Mouse (Mus musculus) embryonic fibroblast, embryonic 13.5 days (primary cell): ENCODE measurements around the gene Vdr. TPM values are rescaled to one million over a fixed set of nuclear protein-coding genes. Genes with fewer than 3 reads are reported as not detected.
"Not testable (repeated sequence)": the region's sequence is repeated elsewhere in the genome, so short reads cannot be mapped to it uniquely, and the experiment has no call there.

Experiments
- H3K27ac ChIP-seq: 2 replicates; pipeline ENCODE4 v1.5.1; 2012; ENCODE audit warnings: low read length, control low read depth, inconsistent platforms; ENCODE audit not compliant: insufficient read depth
- H3K4me1 ChIP-seq: 2 replicates; pipeline ENCODE4 v1.6.1; 2011; ENCODE audit warnings: low read length; ENCODE audit not compliant: control insufficient read depth, insufficient read depth
- H3K4me3 ChIP-seq: 2 replicates; pipeline ENCODE4 v1.5.1; 2011; ENCODE audit warnings: mild to moderate bottlenecking, control low read depth, low read length; ENCODE audit not compliant: insufficient read depth
- CTCF ChIP-seq: IDR thresholded peaks from 2 replicates; pipeline ENCODE4 v1.5.1; 2011; ENCODE audit warnings: mild to moderate bottlenecking, control low read depth, low read length, moderate library complexity, borderline replicate concordance; ENCODE audit not compliant: insufficient read depth
- POLR2A ChIP-seq: IDR thresholded peaks from 2 replicates; pipeline ENCODE4 v1.6.1; 2011; ENCODE audit warnings: low read depth, mild to moderate bottlenecking, control low read depth, low read length, moderate library complexity
- polyA plus RNA-seq: library from polyadenylated mRNA; stranded (reverse); fragments of >200 nt; gene quantifications from 2 replicates; pipeline ENCODE4 v1.2.4, GENCODE M21; 2011; ENCODE audit warnings: low read depth; ENCODE audit not compliant: missing spikeins, insufficient read length

Vdr gene
- polyA plus RNA-seq, 1 experiment: 4.8 TPM

GRCm38 (mm10) chr15:97890017-97890416, 20.4 kb downstream of the Vdr start:
- Histone ChIP-seq H3K4me3 (no peak overlapping the region), H3K27ac (no peak overlapping the region), H3K4me1 (0 out of 2 replicates have a peak, but pooled peaks cover 4% of the 10 kb centered on the region)
- TF ChIP-seq POLR2A: no peak
- no peak for TF ChIP-seq CTCF

GRCm38 (mm10) chr15:97887541-97888016, 22.9 kb downstream of the Vdr start:
- Histone ChIP-seq H3K27ac (no peak overlapping the region), H3K4me1 (0 out of 2 replicates have a peak, but pooled peaks cover 4% of the 10 kb centered on the region)
- TF ChIP-seq CTCF (no peak), POLR2A (no peak)

DNA sequence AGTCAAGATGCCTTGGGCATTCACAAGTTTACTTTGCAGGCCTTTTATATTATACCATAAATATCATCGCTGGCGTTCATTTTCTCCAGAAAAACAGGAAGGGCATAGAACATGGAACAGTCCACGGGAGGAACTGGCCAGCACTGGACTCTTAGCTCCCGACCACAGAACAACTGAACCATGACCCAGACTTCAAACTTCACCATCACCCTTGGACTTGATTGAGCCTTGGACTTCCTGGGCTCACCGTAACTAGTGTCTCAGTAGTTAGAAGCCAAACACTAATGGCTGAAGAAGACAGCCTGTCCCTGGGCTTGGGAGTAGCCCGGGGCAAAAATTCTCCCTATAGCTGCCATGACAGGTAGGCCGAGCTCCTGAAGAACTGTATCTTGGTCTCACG, 29.0 kb downstream of the Vdr start:
- no peak overlapping the region for H3K4me3 ChIP-seq
- H3K27ac ChIP-seq: no peak overlapping the region
- no peak for TF ChIP-seq CTCF
- no peak for TF ChIP-seq POLR2A
- H3K4me1 ChIP-seq: no peaks in the 10 kb centered on the region

More at GRCm38 (mm10) chr15:97887541-97888016, 22.9 kb downstream of the Vdr start:
- no peak overlapping the region for H3K4me3 ChIP-seq

DNA sequence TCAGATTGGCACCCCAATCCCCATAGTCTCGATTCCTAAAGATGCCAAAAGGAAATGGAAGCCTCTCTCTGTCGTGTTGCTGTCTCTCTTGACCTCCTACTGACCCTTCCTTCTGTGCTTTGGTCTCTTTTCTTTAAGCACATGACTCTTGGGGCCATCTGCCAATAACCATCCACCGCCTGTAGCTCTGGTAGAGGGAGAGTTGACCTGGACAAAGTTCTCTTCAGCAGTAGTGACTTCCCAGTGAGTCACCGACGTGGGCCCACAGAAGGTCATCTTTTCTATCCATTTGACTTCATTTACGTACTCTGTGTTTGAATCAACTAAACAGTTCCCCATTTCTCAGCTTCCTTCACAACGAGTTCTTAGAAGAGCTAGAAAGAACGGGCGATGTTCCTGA, 30.0 kb downstream of the Vdr start:
- Histone ChIP-seq H3K4me1 (no peaks in the 10 kb centered on the region), H3K4me3 (no peak overlapping the region), H3K27ac (no peak overlapping the region)
- TF ChIP-seq CTCF: no peak
- no peak for TF ChIP-seq POLR2A

- no peaks in the 10 kb centered on the region for H3K4me1 ChIP-seq
- no peak overlapping the region for H3K27ac ChIP-seq
- H3K4me3 ChIP-seq: no peak overlapping the region
- TF ChIP-seq POLR2A (no peak), CTCF (no peak)
Measured at GRCm38 (mm10) chr15:97878696-97879328, 31.6 kb downstream of the Vdr start.

DNA sequence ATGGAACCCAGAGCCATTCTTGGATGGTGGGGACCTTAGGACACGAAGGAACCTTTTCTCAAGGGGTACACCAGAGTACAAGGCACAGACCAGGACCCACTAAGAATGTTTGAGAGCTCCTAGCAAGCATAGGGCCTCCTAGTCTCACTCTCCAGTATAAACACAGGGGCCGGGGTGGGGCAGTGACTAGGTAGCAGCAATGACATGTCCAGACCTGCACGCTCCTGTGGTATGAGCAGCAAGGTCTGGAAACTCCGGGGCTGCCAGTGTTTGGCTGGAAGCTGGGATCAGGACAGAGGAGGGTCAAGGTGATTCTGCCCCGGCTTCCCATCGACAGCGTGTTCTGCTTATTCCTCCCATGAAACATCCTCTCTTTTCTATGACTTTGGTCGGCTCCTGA, 34.6 kb downstream of the Vdr start:
- TF ChIP-seq CTCF (no peak), POLR2A (no peak)
- H3K27ac ChIP-seq: no peak overlapping the region
- H3K4me3 ChIP-seq: no peak overlapping the region
- no peaks in the 10 kb centered on the region; the same call in 1 of the 2 replicates for H3K4me1 ChIP-seq

DNA sequence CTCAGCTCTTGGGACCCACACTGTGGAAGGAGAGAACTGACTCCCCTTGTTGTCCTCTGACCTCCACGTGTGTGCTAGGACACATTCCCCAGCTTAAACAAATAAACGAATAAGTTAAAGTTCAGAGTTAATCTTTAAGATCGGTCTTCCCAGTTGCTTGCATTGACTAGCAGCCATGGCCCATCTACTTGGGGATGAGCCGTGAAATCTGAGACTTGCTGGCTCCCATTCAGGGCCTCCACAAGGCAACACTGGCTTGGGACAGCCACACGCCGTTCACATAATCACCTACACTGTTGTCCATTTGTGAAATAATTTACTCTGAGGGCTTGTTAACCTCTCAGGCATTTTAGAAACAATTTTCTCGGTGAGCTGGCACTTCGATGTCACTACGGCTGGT, 36.7 kb downstream of the Vdr start:
- TF ChIP-seq POLR2A (no peak), CTCF (no peak)
- no peaks in the 10 kb centered on the region; the same call in 1 of the 2 replicates for H3K4me1 ChIP-seq
- no peak overlapping the region for H3K4me3 ChIP-seq
- no peak overlapping the region for H3K27ac ChIP-seq

- no peak overlapping the region for H3K27ac ChIP-seq
- no peak overlapping the region for H3K4me3 ChIP-seq
- no peaks in the 10 kb centered on the region; the same call in 1 of the 2 replicates for H3K4me1 ChIP-seq
- no peak for TF ChIP-seq CTCF
- TF ChIP-seq POLR2A: no peak
Measured at GRCm38 (mm10) chr15:97872161-97872560, 38.3 kb downstream of the Vdr start.

DNA sequence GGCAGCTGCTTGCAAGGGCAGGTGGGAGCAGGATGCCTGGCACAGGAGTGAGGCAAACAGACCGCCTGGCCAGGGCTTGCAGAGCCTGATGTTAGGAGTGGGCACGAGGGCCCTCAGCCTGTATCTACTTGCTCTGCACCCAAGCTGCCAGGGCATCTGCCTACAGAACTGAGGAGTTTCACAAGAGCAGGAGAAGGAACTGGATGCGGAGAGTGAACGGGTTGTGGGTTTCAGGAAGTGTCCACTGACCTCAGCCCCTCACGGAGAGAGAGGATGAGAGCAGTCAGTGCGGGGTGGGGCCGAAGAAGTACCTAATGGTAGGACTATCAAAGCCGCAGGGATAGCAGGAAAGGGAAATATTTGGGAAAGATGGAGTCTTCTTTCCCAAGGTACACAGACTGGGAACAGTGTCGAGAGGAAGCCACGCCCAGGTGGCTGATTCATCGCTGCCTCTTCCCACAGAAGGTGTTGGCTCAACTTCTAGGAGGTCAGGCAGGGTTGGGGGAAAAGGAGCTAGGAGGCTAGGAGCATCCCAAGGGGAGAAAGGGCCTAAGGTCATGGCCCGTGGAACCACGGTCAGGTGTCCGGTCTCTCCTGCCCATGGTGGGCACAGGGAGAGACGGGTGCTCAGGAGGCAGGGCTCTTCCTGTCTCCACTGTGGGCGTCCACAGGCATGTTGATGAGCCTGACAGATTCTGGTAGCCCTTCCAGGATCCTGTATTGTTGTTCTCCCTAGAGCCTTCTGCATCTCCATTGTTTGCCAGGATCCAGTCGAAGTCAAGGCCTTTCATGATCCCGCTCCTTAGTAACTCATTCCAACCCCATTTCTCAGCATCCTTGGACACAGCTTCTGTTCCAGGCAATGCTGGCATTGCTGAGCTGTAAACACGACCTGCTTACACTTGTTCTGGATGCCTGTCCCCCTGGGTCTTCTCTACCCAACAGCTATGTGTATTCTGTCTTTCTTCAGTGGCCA, 39.1 kb downstream of the Vdr start:
- H3K4me1 ChIP-seq: no peaks in the 10 kb centered on the region; the same call in 1 of the 2 replicates
- no peak for TF ChIP-seq POLR2A
- no peak for TF ChIP-seq CTCF
- no peak overlapping the region for H3K4me3 ChIP-seq
- H3K27ac ChIP-seq: no peak overlapping the region

DNA sequence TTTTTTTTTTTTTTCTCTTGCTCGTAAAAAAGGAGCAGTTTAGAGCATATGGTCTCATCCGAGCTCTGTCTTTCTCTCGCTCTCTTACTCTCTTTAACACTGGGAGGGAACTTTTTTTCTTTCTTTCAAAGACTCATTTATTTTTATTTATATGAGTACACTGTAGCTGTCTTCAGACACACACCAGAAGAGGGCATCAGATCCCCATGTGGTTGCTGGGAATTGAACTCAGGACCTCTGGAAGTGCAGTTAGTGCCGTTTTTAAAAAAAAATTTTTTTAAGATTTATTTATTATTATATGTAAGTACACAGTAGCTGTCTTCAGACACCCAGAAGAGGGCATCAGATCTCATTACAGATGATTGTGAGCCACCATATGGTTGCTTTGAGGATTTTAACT, 40.3 kb downstream of the Vdr start:
- H3K27ac ChIP-seq, H3K4me3 ChIP-seq, H3K4me1 ChIP-seq: not testable (repeated sequence)
